Mouse (Mus musculus) adrenal gland, adult (tissue): ENCODE results near the gene Sdhaf3.
"Not testable (repeated sequence)": the region's sequence is repeated elsewhere in the genome, so short reads cannot be mapped to it uniquely, and the experiment has no call there.

Source experiments
- DNase-seq, 2 experiments: peaks; one replicate each; pipeline ENCODE4 v3.0.0; 2022 to 2023; ENCODE audit warnings: low spot score in 1 of 2; ENCODE audit not compliant: inconsistent age in 2 of 2

Gene Sdhaf3

GRCm38 (mm10) chr6:6955764-6956561 lies at the start of gene Sdhaf3:
Sdhaf3 (plus strand) TSS chr6:6956004.
- DNase-seq: peak; percentile 96 to 98

GRCm38 (mm10) chr6:6909586-6909985 lies 46.2 kb upstream of the Sdhaf3 start:
- DNase-seq: peak; percentile 29 to 67

GRCm38 (mm10) chr6:6914304-6914703 lies 41.5 kb upstream of the Sdhaf3 start:
- DNase-seq: no peak

GRCm38 (mm10) chr6:6914849-6915525 lies 40.8 kb upstream of the Sdhaf3 start:
- DNase-seq: peak; percentile 55 to 79

GRCm38 (mm10) chr6:6915526-6915915 lies 40.3 kb upstream of the Sdhaf3 start:
- no peak for DNase-seq

- DNase-seq: no peak
Observed at GRCm38 (mm10) chr6:6917334-6917733, 38.5 kb upstream of the Sdhaf3 start.

GRCm38 (mm10) chr6:6925264-6925663 lies 30.5 kb upstream of the Sdhaf3 start:
- DNase-seq: no peak

GRCm38 (mm10) chr6:6930831-6931230 lies 25.0 kb upstream of the Sdhaf3 start:
- peak; percentile 36 to 77 for DNase-seq

- DNase-seq: no peak
Observed at GRCm38 (mm10) chr6:6931507-6931906, 24.3 kb upstream of the Sdhaf3 start.

- no peak for DNase-seq
Observed at GRCm38 (mm10) chr6:6940845-6941244, 15.0 kb upstream of the Sdhaf3 start.

GRCm38 (mm10) chr6:6942813-6943212 lies 13.0 kb upstream of the Sdhaf3 start:
- peak; percentile 30 to 77 for DNase-seq

GRCm38 (mm10) chr6:6947650-6948049 lies 8.2 kb upstream of the Sdhaf3 start:
- DNase-seq: no peak

GRCm38 (mm10) chr6:6955395-6955763 lies 425 bp upstream of the Sdhaf3 start:
- no peak for DNase-seq

- not testable (repeated sequence) for DNase-seq
Observed at GRCm38 (mm10) chr6:6959234-6959633, 3.4 kb downstream of the Sdhaf3 start.

- DNase-seq: no peak
Observed at GRCm38 (mm10) chr6:6997226-6997946, 41.6 kb downstream of the Sdhaf3 start.

- DNase-seq: no peak
Observed at GRCm38 (mm10) chr6:6997956-6998355, 42.2 kb downstream of the Sdhaf3 start.

GRCm38 (mm10) chr6:6999015-6999414 lies 43.2 kb downstream of the Sdhaf3 start:
- DNase-seq: no peak

GRCm38 (mm10) chr6:7003085-7003484 lies 47.3 kb downstream of the Sdhaf3 start:
- DNase-seq: no peak

- DNase-seq: peak in 1 of 2 experiments; percentile 29
Observed at GRCm38 (mm10) chr6:7004005-7004404, 48.2 kb downstream of the Sdhaf3 start.

- no peak for DNase-seq
Observed at GRCm38 (mm10) chr6:7038087-7038486, 82.3 kb downstream of the Sdhaf3 start.

- no peak for DNase-seq
Observed at GRCm38 (mm10) chr6:7038835-7039234, 83.0 kb downstream of the Sdhaf3 start.

- DNase-seq: no peak
Observed at GRCm38 (mm10) chr6:7041912-7042311, 86.1 kb downstream of the Sdhaf3 start.
